Mouse (Mus musculus): ENCODE data around the gene Fkbp15. TPM values are rescaled to one million over a fixed set of nuclear protein-coding genes. Genes with fewer than 3 reads are reported as not detected.

Gene Fkbp15
- polyA plus RNA-seq, 1 experiment from 2014 or later, result 15.0 TPM

DNA sequence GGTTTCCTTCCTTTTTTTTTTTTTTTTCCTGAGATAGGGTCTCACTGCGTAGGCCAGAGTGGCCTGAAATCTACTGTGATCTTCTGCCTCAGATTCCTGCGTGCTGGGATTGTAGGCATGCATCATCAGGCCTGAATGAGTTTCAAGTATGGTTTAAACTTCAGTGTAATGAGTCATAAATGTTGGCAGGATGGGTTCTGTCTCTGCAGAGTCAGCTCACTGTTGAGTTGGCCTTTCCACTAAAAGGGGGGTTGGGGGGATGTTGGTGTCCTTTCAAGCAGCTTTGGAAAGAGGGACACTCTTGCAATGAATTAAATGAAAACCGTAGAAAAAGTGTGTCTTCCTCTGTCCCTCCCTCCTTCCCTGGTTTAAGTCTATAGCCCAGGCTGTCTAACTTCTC is 38.6 kb upstream of the Fkbp15 start:
- peaks cover 18% of the 10 kb centered on the region for H3K36me3 ChIP-seq (ENCODE audit: control insufficient read depth, insufficient read depth, low read length)
- no peak overlapping the region for H3K4me3 ChIP-seq (ENCODE audit: low read depth, low read length)
- no peak for DNase-seq (ENCODE audit: low spot score)
- H3K4me2 ChIP-seq (replicated peaks; ENCODE audit: low read depth), result no peak overlapping the region
- H3K4me1 ChIP-seq (replicated peaks; ENCODE audit: control insufficient read depth, insufficient read depth), result no peaks in the 10 kb centered on the region
- TF ChIP-seq CTCF (IDR thresholded peaks at IDR 0.05; ENCODE audit: low read depth), result no peak
- 63% methylated on average over 3 of the region's 3 CpGs for WGBS
- H3K27me3 ChIP-seq (ENCODE audit: control insufficient read depth, insufficient read depth, low read length), result no peaks in the 10 kb centered on the region
- ATAC-seq (ENCODE audit: low FRiP score, low TSS enrichment), result no peak
- H3K9me3 ChIP-seq (ENCODE audit: control insufficient read depth, low read length), result no peaks in the 10 kb centered on the region
- no peak overlapping the region for H3K27ac ChIP-seq (replicated peaks)
- no peak overlapping the region for H3K9ac ChIP-seq (ENCODE audit: low read length)

DNA sequence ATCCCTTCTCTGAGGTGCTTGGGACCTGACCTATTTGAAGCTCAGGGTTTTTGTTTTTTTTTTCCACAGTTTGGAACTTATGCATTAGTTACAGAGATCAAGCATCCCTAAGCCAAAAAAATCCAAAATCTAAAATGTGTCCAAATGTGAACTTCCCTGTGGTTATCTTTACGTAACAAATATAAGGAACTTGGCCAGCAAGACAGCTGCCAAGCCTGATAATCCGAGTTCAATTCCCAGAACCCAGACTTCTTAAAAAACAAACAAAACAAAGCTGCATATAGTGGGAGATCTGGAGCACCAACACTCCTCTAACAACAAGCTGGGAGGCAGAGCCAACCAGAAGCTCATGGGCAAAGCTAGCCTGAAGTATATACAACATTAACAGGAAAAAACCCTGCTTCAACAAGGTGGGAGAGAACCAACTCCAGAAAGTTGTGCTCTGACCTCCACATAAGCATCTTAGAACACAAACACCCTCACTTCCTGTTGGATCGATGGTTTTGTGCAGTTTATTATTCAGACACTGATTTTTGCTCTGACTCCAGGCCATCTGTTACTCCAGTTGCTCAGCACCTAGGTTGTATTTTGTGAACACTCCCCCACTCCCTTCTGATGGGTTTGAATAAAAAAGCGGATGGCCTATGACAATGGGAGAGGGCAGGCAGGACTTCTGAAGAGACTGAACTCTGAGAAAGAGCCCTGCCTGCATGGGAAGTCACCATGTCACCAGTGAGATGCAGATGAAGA is 37.4 kb upstream of the Fkbp15 start:
- Histone ChIP-seq H3K27me3 (ENCODE audit: control insufficient read depth, insufficient read depth, low read length) (no peaks in the 10 kb centered on the region), H3K4me1 (replicated peaks; ENCODE audit: control insufficient read depth, insufficient read depth) (no peaks in the 10 kb centered on the region), H3K36me3 (ENCODE audit: control insufficient read depth, insufficient read depth, low read length) (peaks cover 19% of the 10 kb centered on the region), H3K9me3 (ENCODE audit: control insufficient read depth, low read length) (no peaks in the 10 kb centered on the region), H3K9ac (ENCODE audit: low read length) (no peak overlapping the region), H3K4me3 (ENCODE audit: low read depth, low read length) (no peak overlapping the region), H3K27ac (replicated peaks) (no peak overlapping the region), H3K4me2 (replicated peaks; ENCODE audit: low read depth) (no peak overlapping the region)
- no peak for DNase-seq (ENCODE audit: low spot score)
- TF ChIP-seq CTCF (IDR thresholded peaks at IDR 0.05; ENCODE audit: low read depth), result no peak
- TF ChIP-seq EP300 (optimal IDR thresholded peaks at IDR 0.05), result no peak
- WGBS, result 70% methylated on average over 4 of the region's 4 CpGs
- no peak for ATAC-seq (ENCODE audit: low FRiP score, low TSS enrichment)

DNA sequence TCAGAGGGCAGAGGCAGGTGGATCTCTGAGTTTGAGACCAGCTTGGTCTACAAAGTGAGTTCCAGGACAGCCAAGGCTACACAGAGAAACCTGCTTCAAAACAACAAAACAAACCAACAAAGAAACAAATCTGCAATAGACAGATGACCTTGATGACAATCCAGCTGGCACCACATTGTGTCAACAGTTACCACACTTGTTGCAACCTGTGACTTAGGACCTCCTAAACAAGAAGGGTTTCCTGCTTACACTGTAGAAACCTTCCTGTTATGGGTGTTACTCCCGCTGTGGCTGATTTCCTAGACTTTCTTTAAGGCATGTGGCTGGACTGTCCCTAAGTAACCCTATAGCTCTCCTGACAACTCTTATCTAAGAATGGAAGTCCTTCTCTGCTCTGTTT is 35.5 kb upstream of the Fkbp15 start:
- Histone ChIP-seq H3K4me2 (replicated peaks; ENCODE audit: low read depth) (no peak overlapping the region), H3K4me1 (replicated peaks; ENCODE audit: control insufficient read depth, insufficient read depth) (no peaks in the 10 kb centered on the region), H3K27me3 (ENCODE audit: control insufficient read depth, insufficient read depth, low read length) (no peaks in the 10 kb centered on the region), H3K36me3 (ENCODE audit: control insufficient read depth, insufficient read depth, low read length) (peaks cover 22% of the 10 kb centered on the region), H3K9me3 (ENCODE audit: control insufficient read depth, low read length) (no peaks in the 10 kb centered on the region), H3K4me3 (ENCODE audit: low read depth, low read length) (no peak overlapping the region), H3K27ac (replicated peaks) (no peak overlapping the region), H3K9ac (ENCODE audit: low read length) (no peak overlapping the region)
- DNase-seq (ENCODE audit: low spot score) (no peak), ATAC-seq (ENCODE audit: low FRiP score, low TSS enrichment) (no peak)
- 95% methylated on average over 1 of the region's 1 CpGs for WGBS
- no peak for TF ChIP-seq EP300 (optimal IDR thresholded peaks at IDR 0.05)
- TF ChIP-seq CTCF (IDR thresholded peaks at IDR 0.05; ENCODE audit: low read depth), result no peak

DNA sequence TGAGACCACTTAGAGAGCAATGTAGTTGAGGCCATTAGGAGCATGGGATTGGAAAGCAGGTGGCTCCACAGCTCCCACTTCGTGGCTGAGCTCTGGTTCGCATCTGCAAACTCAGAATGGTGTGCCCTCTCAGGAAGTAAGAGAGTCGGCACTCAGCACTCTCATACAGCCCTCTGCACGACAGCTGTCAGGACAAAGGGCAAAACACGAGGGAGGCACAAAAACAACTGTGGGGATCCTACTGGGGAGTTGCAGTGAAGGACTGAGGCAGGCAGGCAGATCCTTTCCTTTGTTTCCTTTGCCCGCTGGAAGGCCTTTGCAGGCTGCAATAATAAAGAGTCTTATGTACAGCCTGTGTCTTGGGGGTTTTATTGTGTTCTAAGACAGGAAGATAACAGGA is 33.1 kb upstream of the Fkbp15 start:
- ATAC-seq (ENCODE audit: low FRiP score, low TSS enrichment) (no peak), DNase-seq (ENCODE audit: low spot score) (no peak)
- Histone ChIP-seq H3K27me3 (ENCODE audit: control insufficient read depth, insufficient read depth, low read length) (no peaks in the 10 kb centered on the region), H3K9me3 (ENCODE audit: control insufficient read depth, low read length) (no peaks in the 10 kb centered on the region), H3K36me3 (ENCODE audit: control insufficient read depth, insufficient read depth, low read length) (peaks cover 19% of the 10 kb centered on the region), H3K4me3 (ENCODE audit: low read depth, low read length) (no peak overlapping the region), H3K4me2 (replicated peaks; ENCODE audit: low read depth) (no peak overlapping the region), H3K27ac (replicated peaks) (no peak overlapping the region), H3K9ac (ENCODE audit: low read length) (no peak overlapping the region), H3K4me1 (replicated peaks; ENCODE audit: control insufficient read depth, insufficient read depth) (no peaks in the 10 kb centered on the region)
- no peak for TF ChIP-seq EP300 (optimal IDR thresholded peaks at IDR 0.05)
- TF ChIP-seq CTCF (IDR thresholded peaks at IDR 0.05; ENCODE audit: low read depth), result no peak
- 76% methylated on average over 6 of the region's 6 CpGs for WGBS

DNA sequence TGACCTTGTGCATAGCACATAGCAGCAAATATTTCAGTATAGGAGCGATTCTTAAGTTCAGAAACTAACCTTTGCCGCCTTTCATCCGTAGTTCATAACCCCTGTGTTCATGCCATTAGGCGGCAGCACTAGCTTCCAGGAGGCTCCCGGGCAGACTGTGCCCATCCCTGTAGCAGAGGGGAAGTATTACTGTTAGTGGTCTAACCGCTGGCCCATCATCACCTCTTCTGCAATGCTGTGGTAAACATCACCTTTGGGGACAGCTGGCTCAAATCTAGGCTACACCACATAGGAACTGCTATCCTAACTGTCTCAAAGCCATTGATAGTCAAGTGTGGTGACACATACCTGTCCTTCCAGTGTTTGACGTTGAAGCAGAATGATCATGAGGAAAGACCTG is 31.5 kb upstream of the Fkbp15 start:
- H3K36me3 ChIP-seq (ENCODE audit: control insufficient read depth, insufficient read depth, low read length), result peaks cover 21% of the 10 kb centered on the region

More for the DNA sequence above, 31.5 kb upstream of the Fkbp15 start:
- Histone ChIP-seq H3K27me3 (ENCODE audit: control insufficient read depth, insufficient read depth, low read length) (no peaks in the 10 kb centered on the region), H3K4me3 (ENCODE audit: low read depth, low read length) (no peak overlapping the region), H3K27ac (replicated peaks) (no peak overlapping the region), H3K4me2 (replicated peaks; ENCODE audit: low read depth) (no peak overlapping the region), H3K4me1 (replicated peaks; ENCODE audit: control insufficient read depth, insufficient read depth) (no peaks in the 10 kb centered on the region), H3K9ac (ENCODE audit: low read length) (no peak overlapping the region), H3K9me3 (ENCODE audit: control insufficient read depth, low read length) (no peaks in the 10 kb centered on the region)
- ATAC-seq (ENCODE audit: low FRiP score, low TSS enrichment), result no peak
- no peak for DNase-seq (ENCODE audit: low spot score)
- TF ChIP-seq EP300 (optimal IDR thresholded peaks at IDR 0.05) (no peak), CTCF (IDR thresholded peaks at IDR 0.05; ENCODE audit: low read depth) (peak; percentile 8; the same call in 1 of the 2 replicates)
- WGBS, result 81% methylated on average over 7 of the region's 7 CpGs
